Comparison of ENCODE assay signal across 23 mouse cellular contexts in genomic region chr3:131117352-131117751, GRCm38 (mm10). TPM values are rescaled to one million over a fixed set of nuclear protein-coding genes. Genes with fewer than 3 reads are reported as not detected.
DNase-seq lines count a peak whose midpoint lies in the region; ATAC-seq and TF ChIP-seq lines count a peak whose summit lies in the region.
"Had no signal": no experiment of that assay in that cellular context is flagged by ENCODE, and none has a peak within 500 bp of the region (broad histone marks: within the 10 kb centered on the region; RNA-seq: fewer than 3 reads in every experiment).

No protein-coding gene starts in this region.

- no peak for ATAC-seq in embryonic facial prominence, embryonic 12.5 days (ENCODE audit: insufficient number of reproducible peaks, insufficient read depth, low FRiP score, low TSS enrichment)
- ATAC-seq in embryonic facial prominence, embryonic 14.5 days (ENCODE audit: low read depth): no peak
- ATAC-seq in midbrain, postnatal 0 days (ENCODE audit: low FRiP score): no peak
- ATAC-seq: forebrain, embryonic 13.5 days; hindbrain, embryonic 16.5 days; intestine, embryonic 16.5 days; liver, embryonic 12.5 days had no signal

- H3K36me3 ChIP-seq in embryonic facial prominence, embryonic 12.5 days: peaks cover 11% of the 10 kb centered on the region; the same call in 1 of the 2 replicates
- H3K36me3 ChIP-seq in embryonic facial prominence, embryonic 10.5 days (replicated peaks): peaks cover 79% of the 10 kb centered on the region
- H3K36me3 ChIP-seq in thymus, adult 2 months (ENCODE audit: control insufficient read depth, insufficient read depth, low read length): peaks cover 69% of the 10 kb centered on the region
- peaks cover 18% of the 10 kb centered on the region for H3K36me3 ChIP-seq in embryonic facial prominence, embryonic 14.5 days (ENCODE audit: control insufficient read depth, insufficient read depth, low read length)
- H3K36me3 ChIP-seq in midbrain, postnatal 0 days (ENCODE audit: insufficient read depth, low read length): no peaks in the 10 kb centered on the region
- H3K36me3 ChIP-seq: heart, embryonic 15.5 days; liver, embryonic 12.5 days had no signal

- no peak overlapping the region for H3K4me3 ChIP-seq in embryonic facial prominence, embryonic 12.5 days
- H3K4me3 ChIP-seq in embryonic facial prominence, embryonic 10.5 days: no peak overlapping the region
- no peak overlapping the region for H3K4me3 ChIP-seq in thymus, adult 2 months (ENCODE audit: control insufficient read depth, insufficient read depth, low read length)
- H3K4me3 ChIP-seq in embryonic facial prominence, embryonic 14.5 days (ENCODE audit: low read depth, low read length): peak overlapping the region; percentile 11; the same call in 1 of the 2 replicates
- H3K4me3 ChIP-seq in midbrain, postnatal 0 days (ENCODE audit: low read depth, low read length): peak overlapping the region; percentile 11
- H3K4me3 ChIP-seq: forebrain, embryonic 13.5 days; gastrocnemius, adult 2 months; heart, embryonic 15.5 days; limb, embryonic 12.5 days; liver, embryonic 12.5 days had no signal

- no peak for TF ChIP-seq CTCF in thymus, adult 2 months (IDR thresholded peaks at IDR 0.05; ENCODE audit: borderline replicate concordance, control insufficient read depth, extremely low read depth, insufficient read depth, low read length, poor library complexity)
- TF ChIP-seq CTCF in midbrain, postnatal 0 days (IDR thresholded peaks at IDR 0.05): no peak

- DNase-seq in embryonic facial prominence, embryonic 10.5 days (ENCODE audit: low spot score): no peak
- DNase-seq in thymus, adult 2 months: no peak
- no peak for DNase-seq in thymus, postnatal 4 days
- DNase-seq in embryonic facial prominence, embryonic 14.5 days (ENCODE audit: low spot score): no peak
- DNase-seq in midbrain, postnatal 0 days (ENCODE audit: low spot score): no peak
- no peak for DNase-seq in cerebellum, adult 8-10 months
- DNase-seq in cerebellum, postnatal 14 days: no peak
- DNase-seq: adrenal gland, postnatal 25 days; cerebellum, adult 9-10 months; gastrocnemius, adult 2 months; kidney, postnatal 25 days; layer of hippocampus, postnatal 36 days; lung, adult 18-20 months; lung, postnatal 10 days; right cerebral cortex, postnatal 25 days had no signal

- H3K27ac ChIP-seq in embryonic facial prominence, embryonic 12.5 days: no peak overlapping the region
- H3K27ac ChIP-seq in embryonic facial prominence, embryonic 10.5 days (replicated peaks): no peak overlapping the region
- H3K27ac ChIP-seq in thymus, adult 2 months (ENCODE audit: control insufficient read depth, insufficient read depth, low read length): peak overlapping the region; percentile 80
- no peak overlapping the region for H3K27ac ChIP-seq in embryonic facial prominence, embryonic 14.5 days (replicated peaks; ENCODE audit: low read depth, low read length)
- H3K27ac ChIP-seq in midbrain, postnatal 0 days (ENCODE audit: low read depth, low read length): no peak overlapping the region
- H3K27ac ChIP-seq: forebrain, embryonic 13.5 days; gastrocnemius, adult 2 months; heart, embryonic 15.5 days; limb, embryonic 12.5 days; liver, embryonic 12.5 days had no signal

- 88% methylated on average over 15 of the region's 15 CpGs for WGBS in embryonic facial prominence, embryonic 12.5 days
- 94% methylated on average over 15 of the region's 15 CpGs for whole genome bisulfite sequencing in embryonic facial prominence, embryonic 10.5 days
- 73% methylated on average over 15 of the region's 15 CpGs for WGBS in thymus, adult 2 months
- WGBS in embryonic facial prominence, embryonic 14.5 days: 87% methylated on average over 15 of the region's 15 CpGs
- WGBS in midbrain, postnatal 0 days: 81% methylated on average over 15 of the region's 15 CpGs

- H3K27me3 ChIP-seq in embryonic facial prominence, embryonic 12.5 days: no peaks in the 10 kb centered on the region
- peaks cover 4% of the 10 kb centered on the region for H3K27me3 ChIP-seq in embryonic facial prominence, embryonic 10.5 days (replicated peaks; ENCODE audit: low read depth, poor library complexity, severe bottlenecking)
- H3K27me3 ChIP-seq in thymus, adult 2 months (ENCODE audit: control insufficient read depth, insufficient read depth, low read length): no peaks in the 10 kb centered on the region
- H3K27me3 ChIP-seq in embryonic facial prominence, embryonic 14.5 days (replicated peaks; ENCODE audit: control insufficient read depth, insufficient read depth, low read length): no peaks in the 10 kb centered on the region
- H3K27me3 ChIP-seq in midbrain, postnatal 0 days (ENCODE audit: insufficient read depth, low read length): no peaks in the 10 kb centered on the region
- H3K27me3 ChIP-seq: limb, embryonic 12.5 days had no signal

- H3K9me3 ChIP-seq in embryonic facial prominence, embryonic 12.5 days: no peaks in the 10 kb centered on the region
- H3K9me3 ChIP-seq in embryonic facial prominence, embryonic 10.5 days: no peaks in the 10 kb centered on the region
- H3K9me3 ChIP-seq in embryonic facial prominence, embryonic 14.5 days (ENCODE audit: control insufficient read depth, low read length): no peaks in the 10 kb centered on the region
- no peaks in the 10 kb centered on the region for H3K9me3 ChIP-seq in midbrain, postnatal 0 days (ENCODE audit: low read length)
- H3K9me3 ChIP-seq: forebrain, embryonic 13.5 days; heart, embryonic 15.5 days; limb, embryonic 12.5 days; liver, embryonic 12.5 days had no signal

- H3K4me1 ChIP-seq in embryonic facial prominence, embryonic 12.5 days: peaks cover 9% of the 10 kb centered on the region
- H3K4me1 ChIP-seq in embryonic facial prominence, embryonic 10.5 days: peaks cover 22% of the 10 kb centered on the region
- H3K4me1 ChIP-seq in thymus, adult 2 months (replicated peaks; ENCODE audit: control insufficient read depth, insufficient read depth, low read length): peaks cover 34% of the 10 kb centered on the region
- H3K4me1 ChIP-seq in embryonic facial prominence, embryonic 14.5 days (ENCODE audit: control insufficient read depth, insufficient read depth, low read length): peaks cover 15% of the 10 kb centered on the region; the same call in 1 of the 2 replicates
- no peaks in the 10 kb centered on the region for H3K4me1 ChIP-seq in midbrain, postnatal 0 days (ENCODE audit: insufficient read depth, low read length)

- H3K9ac ChIP-seq in embryonic facial prominence, embryonic 12.5 days: no peak overlapping the region
- H3K9ac ChIP-seq in embryonic facial prominence, embryonic 14.5 days (ENCODE audit: low read depth, low read length): no peak overlapping the region; the same call in 1 of the 2 replicates
- H3K9ac ChIP-seq in midbrain, postnatal 0 days (replicated peaks; ENCODE audit: low read length, poor library complexity, severe bottlenecking): no peak overlapping the region
- H3K9ac ChIP-seq: forebrain, embryonic 13.5 days; heart, embryonic 15.5 days; limb, embryonic 12.5 days; liver, embryonic 12.5 days had no signal

- TF ChIP-seq POLR2A in thymus, adult 2 months (IDR thresholded peaks at IDR 0.05; ENCODE audit: control insufficient read depth, extremely low read depth, insufficient read depth, low read length, poor library complexity): no peak

- H3K4me2 ChIP-seq in embryonic facial prominence, embryonic 12.5 days (replicated peaks): peak overlapping the region; percentile 15; the same call in 1 of the 2 replicates
- H3K4me2 ChIP-seq in embryonic facial prominence, embryonic 14.5 days (ENCODE audit: low read depth, low read length): peak overlapping the region; percentile 23; the same call in 1 of the 2 replicates
- H3K4me2 ChIP-seq in midbrain, postnatal 0 days (ENCODE audit: low read depth, low read length, poor library complexity, severe bottlenecking): peak overlapping the region; percentile 80
- H3K4me2 ChIP-seq: forebrain, embryonic 13.5 days; heart, embryonic 15.5 days; limb, embryonic 12.5 days; liver, embryonic 12.5 days had no signal

RNA-seq across cellular contexts. Expression of gene Lef1, which starts 7.1 kb away (rescaled TPM):
- polyA plus RNA-seq in embryonic facial prominence, embryonic 12.5 days (2016; fragmentation: Nextera tagmentation; extraction: Ambion mirVana): 107 TPM in 2 replicates
- polyA plus RNA-seq in embryonic facial prominence, embryonic 10.5 days (2016; fragmentation: Nextera tagmentation; extraction: Ambion mirVana): 51.2 and 61.3 TPM in 2 replicates
- polyA plus RNA-seq in thymus, adult 2 months (2012; rRNA removed): 279 and 361 TPM in 2 replicates
- 25.9 and 32.2 TPM in 2 replicates for polyA plus RNA-seq in embryonic facial prominence, embryonic 14.5 days (2014; fragmentation: Nextera tagmentation; extraction: Ambion mirVana)
- total RNA-seq in midbrain, postnatal 0 days (2014; rRNA removed): 42.0 and 48.6 TPM in 2 replicates
- 50.4 and 52.0 TPM in 2 replicates for polyA plus RNA-seq in midbrain, postnatal 0 days (2015; fragmentation: Nextera tagmentation; extraction: Ambion mirVana)
- total RNA-seq: common myeloid progenitor, adult 5-6 weeks had no signal

Comparison
In these comparisons a context has a peak if more than half of its experiments do, and no peak if none do; other contexts are left out.
1. H3K4me3 ChIP-seq: peak in embryonic facial prominence, embryonic 14.5 days (single experiment) and midbrain, postnatal 0 days (single experiment); none in embryonic facial prominence, embryonic 12.5 days (single experiment), embryonic facial prominence, embryonic 10.5 days (single experiment) and thymus, adult 2 months (single experiment).
2. H3K4me2 ChIP-seq: peak in every context shown above with its lines; median percentile 80 in midbrain, postnatal 0 days; 23 in embryonic facial prominence, embryonic 14.5 days; 15 in embryonic facial prominence, embryonic 12.5 days.